19 mouse cellular contexts compared by ENCODE assay signal in genomic region chr7:105572949-105573348, GRCm38 (mm10).
"Had no signal": no experiment of that assay in that cellular context is flagged by ENCODE, and none has a peak within 500 bp of the region (broad histone marks: within the 10 kb centered on the region; RNA-seq: fewer than 3 reads in every experiment).

No protein-coding gene starts in this region.

- H3K27ac ChIP-seq: kidney, embryonic 15.5 days; limb, embryonic 12.5 days; liver, embryonic 13.5 days; lung, embryonic 15.5 days; macrophage; midbrain, embryonic 12.5 days; neural tube, embryonic 13.5 days had no signal

- H3K4me1 ChIP-seq: liver, embryonic 13.5 days had no signal

- H3K9ac ChIP-seq: kidney, embryonic 15.5 days; limb, embryonic 12.5 days; liver, embryonic 13.5 days; liver, postnatal 0 days; lung, embryonic 15.5 days; midbrain, embryonic 12.5 days; neural tube, embryonic 13.5 days had no signal

- H3K27me3 ChIP-seq: kidney, embryonic 15.5 days; limb, embryonic 12.5 days; lung, embryonic 15.5 days; midbrain, embryonic 12.5 days; neural tube, embryonic 13.5 days had no signal

- H3K4me3 ChIP-seq: kidney, embryonic 15.5 days; limb, embryonic 12.5 days; liver, embryonic 13.5 days; lung, embryonic 15.5 days; megakaryocyte, embryonic 14.5 days; midbrain, embryonic 12.5 days; neural tube, embryonic 13.5 days had no signal

- H3K4me2 ChIP-seq: kidney, embryonic 15.5 days; limb, embryonic 12.5 days; liver, embryonic 13.5 days; lung, embryonic 15.5 days; midbrain, embryonic 12.5 days; neural tube, embryonic 13.5 days had no signal

- H3K36me3 ChIP-seq: liver, embryonic 13.5 days had no signal

- ATAC-seq: liver, postnatal 0 days; midbrain, embryonic 16.5 days had no signal

- H3K9me3 ChIP-seq: kidney, embryonic 15.5 days; limb, embryonic 12.5 days; liver, embryonic 13.5 days; lung, embryonic 15.5 days; megakaryocyte, embryonic 14.5 days; midbrain, embryonic 12.5 days; neural tube, embryonic 13.5 days had no signal

- DNase-seq: kidney, postnatal 25 days; layer of hippocampus, adult 9-11 months; liver; liver, embryonic 13.5 days; liver, postnatal 0 days; lung, postnatal 14 days; retina, postnatal 1 day; right cerebral cortex, postnatal 4 days; spleen, adult 18-20 months; thymus, adult 18-20 months; thymus, postnatal 14 days had no signal
